Mouse (Mus musculus) hindbrain, embryonic 13.5 days (tissue): ENCODE measurements at regions not wholly inside any gene's neighbourhood (a gene's known extent, or its start where the extent isn't known, plus 50 kb on each side); places are given as distances from the start of the nearest gene placed in this dataset.

Experiments used
- ATAC-seq: fragments of 200-750 bp; cut with Nextera tagmentation; 2 replicates; pipeline ENCODE4 v1.8.0; 2017; ENCODE audit warnings: moderate TSS enrichment; ENCODE audit not compliant: low FRiP score
- H3K27ac ChIP-seq: fragments of 300-500 bp; sonication (generic); 2 replicates; pipeline ENCODE4 v1.5.1; 2015; ENCODE audit warnings: inconsistent platforms, mild to moderate bottlenecking, moderate library complexity
- H3K27me3 ChIP-seq: fragments of 300-500 bp; sonication (generic); 2 replicates; pipeline ENCODE4 v1.6.1; 2015; ENCODE audit warnings: mild to moderate bottlenecking, inconsistent platforms
- H3K36me3 ChIP-seq: fragments of 300-500 bp; sonication (generic); 2 replicates; pipeline ENCODE4 v1.6.1; 2015; ENCODE audit warnings: mild to moderate bottlenecking, inconsistent platforms
- H3K4me1 ChIP-seq: fragments of 300-500 bp; sonication (generic); replicated peaks from 2 replicates; pipeline ENCODE4 v1.6.1; 2015; ENCODE audit warnings: inconsistent platforms
- H3K4me2 ChIP-seq: fragments of 300-500 bp; sonication (generic); 2 replicates; pipeline ENCODE4 v1.6.1; 2015; ENCODE audit warnings: inconsistent platforms, mild to moderate bottlenecking, moderate library complexity
- H3K4me3 ChIP-seq: fragments of 300-500 bp; sonication (generic); 2 replicates; pipeline ENCODE4 v1.5.1; 2015; ENCODE audit warnings: mild to moderate bottlenecking, inconsistent platforms
- H3K9ac ChIP-seq: fragments of 300-500 bp; sonication (generic); 2 replicates; pipeline ENCODE4 v1.6.1; 2015; ENCODE audit warnings: mild to moderate bottlenecking, inconsistent platforms
- H3K9me3 ChIP-seq: fragments of 300-500 bp; sonication (generic); 2 replicates; pipeline ENCODE4 v1.6.1; 2016; ENCODE audit warnings: inconsistent platforms
- WGBS: fragments of 180-500 bp; shearing (Covaris S2); methylation state at CpG from one replicate; pipeline ENCODE4 v1.1.7; 2015; 5-methylcytosine and 5-hydroxymethylcytosine counted together

DNA sequence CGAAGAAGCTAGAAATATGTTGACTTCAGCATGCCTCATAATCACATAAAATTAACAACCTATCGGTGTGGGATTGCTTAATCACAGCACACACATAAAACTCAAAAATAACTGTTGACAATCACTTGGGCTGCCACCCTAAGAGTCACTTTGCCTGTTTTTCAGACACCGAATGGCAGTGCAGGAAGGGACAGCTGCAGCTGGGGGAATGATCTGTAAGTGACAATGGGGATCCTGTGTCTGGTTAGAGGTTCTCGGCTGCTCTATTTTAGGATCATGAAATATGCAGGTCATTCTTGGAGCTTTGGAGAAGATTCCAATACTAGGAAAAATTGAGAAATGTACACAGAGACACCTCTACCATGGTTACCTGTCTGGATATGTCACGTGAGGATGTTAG is 54.4 kb upstream of the Tcf12 start:
- no peaks in the 10 kb centered on the region for H3K36me3 ChIP-seq

DNA sequence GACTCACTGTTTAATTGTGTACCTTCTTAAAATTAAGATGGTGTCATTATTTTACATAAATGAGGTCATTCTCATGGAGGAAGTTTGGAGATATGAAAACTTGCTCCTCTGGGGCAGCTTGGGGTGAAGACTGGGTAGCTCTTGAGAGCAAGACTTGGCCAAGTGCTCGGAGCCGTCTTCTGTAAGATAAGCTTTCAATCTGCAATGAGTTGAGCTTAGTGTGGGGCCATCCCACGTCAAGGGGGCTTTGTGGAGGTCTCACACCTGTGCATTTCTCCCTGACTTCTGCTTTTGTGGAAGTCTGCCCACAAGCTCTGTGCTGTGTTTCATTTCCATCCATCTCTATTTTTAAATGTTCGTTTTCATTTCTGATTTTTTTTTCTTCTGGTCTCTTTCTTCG is 54.9 kb upstream of the Tcf12 start:
- no peak overlapping the region for H3K9ac ChIP-seq
- H3K36me3 ChIP-seq: no peaks in the 10 kb centered on the region
- H3K4me2 ChIP-seq: no peak overlapping the region
- H3K4me1 ChIP-seq: peaks cover 12% of the 10 kb centered on the region
- no peak overlapping the region for H3K4me3 ChIP-seq
- no peak for ATAC-seq
- no peaks in the 10 kb centered on the region for H3K9me3 ChIP-seq
- no peaks in the 10 kb centered on the region for H3K27me3 ChIP-seq
- 92% methylated on average over 5 of the region's 5 CpGs for WGBS
- H3K27ac ChIP-seq: no peak overlapping the region

More for the DNA sequence above, 54.4 kb upstream of the Tcf12 start:
- Histone ChIP-seq H3K9me3 (no peaks in the 10 kb centered on the region), H3K27me3 (no peaks in the 10 kb centered on the region), H3K4me1 (peaks cover 12% of the 10 kb centered on the region), H3K4me2 (no peak overlapping the region), H3K27ac (no peak overlapping the region), H3K4me3 (no peak overlapping the region), H3K9ac (no peak overlapping the region)
- no peak for ATAC-seq
- WGBS: 80% methylated on average over 5 of the region's 5 CpGs

GRCm38 (mm10) chr9:72169231-72169630 is 57.6 kb upstream of the Tcf12 start:
- Histone ChIP-seq H3K4me2 (peak overlapping the region; percentile 42), H3K9me3 (no peaks in the 10 kb centered on the region), H3K36me3 (no peaks in the 10 kb centered on the region), H3K9ac (no peak overlapping the region), H3K27me3 (no peaks in the 10 kb centered on the region), H3K4me3 (no peak overlapping the region), H3K4me1 (peaks cover 12% of the 10 kb centered on the region), H3K27ac (no peak overlapping the region)
- no peak for ATAC-seq
- 72% methylated on average over 5 of the region's 5 CpGs for WGBS

DNA sequence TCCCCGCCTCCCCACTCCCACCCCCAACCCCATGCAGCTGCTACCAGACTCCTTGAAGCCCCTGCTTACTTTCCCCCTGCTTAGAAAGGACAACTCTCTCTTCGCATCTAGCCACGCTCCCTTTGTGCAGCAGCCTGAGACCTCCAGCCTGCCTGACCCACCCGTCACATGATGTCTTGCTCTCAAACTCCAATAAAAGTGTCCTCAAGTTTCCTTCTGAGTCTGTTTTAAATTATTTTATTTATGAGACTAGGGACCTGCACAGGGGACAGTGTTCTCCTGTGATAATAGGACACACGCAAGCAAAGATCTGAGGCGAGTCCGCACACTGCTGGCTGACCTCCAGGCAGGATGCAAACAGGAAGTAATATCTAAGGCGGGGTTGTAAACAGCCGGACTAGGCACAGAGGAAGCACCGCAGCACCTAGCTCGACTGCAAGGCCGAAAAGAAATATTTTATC is 58.1 kb upstream of the Tcf12 start:
- peak; percentile 49; the same call in 1 of the 2 replicates for ATAC-seq
- 9% methylated on average over 12 of the region's 12 CpGs for WGBS

GRCm38 (mm10) chr9:72170235-72170634 is 58.6 kb upstream of the Tcf12 start:
- H3K9me3 ChIP-seq: no peaks in the 10 kb centered on the region
- no peaks in the 10 kb centered on the region for H3K36me3 ChIP-seq
- H3K27ac ChIP-seq: no peak overlapping the region
- H3K9ac ChIP-seq: peak overlapping the region; percentile 55; the same call in 1 of the 2 replicates
- H3K27me3 ChIP-seq: no peaks in the 10 kb centered on the region
- H3K4me1 ChIP-seq: peaks cover 12% of the 10 kb centered on the region
- peak overlapping the region; percentile 42 for H3K4me2 ChIP-seq
- ATAC-seq: no peak
- WGBS: 7% methylated on average over 9 of the region's 9 CpGs
- peak overlapping the region; percentile 22 for H3K4me3 ChIP-seq

More for the DNA sequence above, 58.1 kb upstream of the Tcf12 start:
- Histone ChIP-seq H3K9me3 (no peaks in the 10 kb centered on the region), H3K9ac (peak overlapping the region; percentile 55; the same call in 1 of the 2 replicates), H3K4me3 (peak overlapping the region; percentile 22), H3K27me3 (no peaks in the 10 kb centered on the region), H3K4me2 (peak overlapping the region; percentile 42), H3K27ac (no peak overlapping the region), H3K36me3 (no peaks in the 10 kb centered on the region), H3K4me1 (peaks cover 12% of the 10 kb centered on the region)

GRCm38 (mm10) chr9:72172331-72172730 is 60.7 kb upstream of the Tcf12 start:
- WGBS: 96% methylated on average over 1 of the region's 1 CpGs
- Histone ChIP-seq H3K4me2 (no peak overlapping the region), H3K9me3 (no peaks in the 10 kb centered on the region), H3K9ac (no peak overlapping the region), H3K36me3 (no peaks in the 10 kb centered on the region), H3K27me3 (no peaks in the 10 kb centered on the region), H3K4me3 (no peak overlapping the region), H3K4me1 (peaks cover 12% of the 10 kb centered on the region), H3K27ac (no peak overlapping the region)
- no peak for ATAC-seq

DNA sequence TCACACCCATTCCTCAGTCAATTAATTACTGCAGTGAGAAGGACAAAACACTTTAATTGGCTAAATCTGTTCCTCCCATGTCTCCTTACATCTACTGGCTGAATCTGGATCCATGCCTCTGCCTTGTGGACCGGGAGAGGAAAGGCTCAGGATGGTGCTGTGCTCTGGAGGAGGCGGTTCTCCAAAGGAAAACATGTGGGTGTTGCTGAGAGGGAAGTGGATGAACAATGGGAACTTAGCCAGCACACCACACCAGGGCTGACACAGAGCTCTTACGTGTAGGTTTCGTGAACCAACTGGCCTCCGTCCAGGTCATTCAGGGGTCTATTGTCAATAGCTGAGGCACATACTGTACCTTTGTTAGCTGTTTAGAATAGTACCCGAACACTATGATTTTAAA is 69.3 kb upstream of the Tcf12 start:
- Histone ChIP-seq H3K9ac (no peak overlapping the region), H3K4me2 (no peak overlapping the region), H3K36me3 (no peaks in the 10 kb centered on the region), H3K4me1 (no peaks in the 10 kb centered on the region), H3K4me3 (no peak overlapping the region), H3K27me3 (no peaks in the 10 kb centered on the region), H3K27ac (no peak overlapping the region), H3K9me3 (no peaks in the 10 kb centered on the region)
- 72% methylated on average over 6 of the region's 6 CpGs for WGBS
- no peak for ATAC-seq

GRCm38 (mm10) chr9:72183336-72183735 is 71.7 kb upstream of the Tcf12 start:
- ATAC-seq: no peak
- H3K36me3 ChIP-seq: no peaks in the 10 kb centered on the region
- no peaks in the 10 kb centered on the region for H3K4me1 ChIP-seq
- no peak overlapping the region for H3K4me2 ChIP-seq
- WGBS: 94% methylated on average over 10 of the region's 10 CpGs
- no peaks in the 10 kb centered on the region for H3K9me3 ChIP-seq
- H3K4me3 ChIP-seq: no peak overlapping the region
- H3K27ac ChIP-seq: no peak overlapping the region
- H3K9ac ChIP-seq: no peak overlapping the region
- no peaks in the 10 kb centered on the region for H3K27me3 ChIP-seq

DNA sequence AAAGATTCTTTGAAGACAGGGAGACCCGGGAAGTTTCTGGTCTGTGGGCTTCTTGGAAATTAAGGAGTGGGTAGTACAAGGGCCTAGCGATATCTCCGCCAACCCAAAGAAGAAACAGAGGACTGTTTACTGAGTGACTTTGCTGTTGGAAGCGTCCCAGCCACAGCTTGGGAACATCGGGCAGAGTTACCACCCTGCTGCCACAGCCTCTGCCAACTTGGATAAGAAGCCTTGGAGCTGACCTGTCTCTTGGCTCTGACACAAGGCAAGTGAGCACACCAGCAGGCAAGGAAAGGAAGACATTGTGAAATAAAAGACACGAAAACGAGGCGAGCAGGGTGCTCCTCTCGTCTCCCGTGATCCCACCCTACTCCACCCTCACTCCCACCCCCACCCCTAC is 72.3 kb upstream of the Tcf12 start:
- Histone ChIP-seq H3K9ac (no peak overlapping the region), H3K27me3 (no peaks in the 10 kb centered on the region), H3K4me2 (no peak overlapping the region), H3K4me3 (no peak overlapping the region), H3K9me3 (no peaks in the 10 kb centered on the region), H3K27ac (no peak overlapping the region), H3K36me3 (no peaks in the 10 kb centered on the region), H3K4me1 (no peaks in the 10 kb centered on the region)
- 84% methylated on average over 10 of the region's 10 CpGs for WGBS
- ATAC-seq: no peak

GRCm38 (mm10) chr9:72189867-72190266 is 78.2 kb upstream of the Tcf12 start:
- Histone ChIP-seq H3K4me1 (peaks cover 3% of the 10 kb centered on the region; the same call in 1 of the 2 replicates), H3K27ac (no peak overlapping the region)
- no peak for ATAC-seq

DNA sequence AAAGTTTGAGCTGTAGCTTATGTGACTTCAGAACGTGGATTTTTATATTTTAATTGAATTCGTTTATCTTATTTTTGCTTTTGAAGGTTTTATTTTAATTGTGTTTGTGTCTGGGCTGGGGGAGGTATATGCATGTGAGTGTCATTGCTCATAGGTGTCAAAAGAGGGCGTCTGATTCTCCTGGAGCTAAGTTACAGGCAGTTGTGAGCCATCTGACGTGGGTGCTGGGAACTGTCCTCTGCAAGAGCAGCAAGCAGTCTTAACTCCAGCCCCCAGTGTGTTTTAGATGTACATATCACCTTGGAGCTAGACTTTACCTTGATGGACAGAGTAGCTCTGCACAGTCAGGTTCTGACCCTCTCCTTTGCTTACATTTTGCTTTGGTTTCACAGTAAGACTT is 79.0 kb upstream of the Tcf12 start:
- ATAC-seq: no peak
- 86% methylated on average over 4 of the region's 4 CpGs for WGBS

More at GRCm38 (mm10) chr9:72189867-72190266, 78.2 kb upstream of the Tcf12 start:
- Histone ChIP-seq H3K4me2 (no peak overlapping the region), H3K9ac (no peak overlapping the region), H3K36me3 (no peaks in the 10 kb centered on the region), H3K9me3 (no peaks in the 10 kb centered on the region), H3K27me3 (no peaks in the 10 kb centered on the region), H3K4me3 (no peak overlapping the region)
- 78% methylated on average over 7 of the region's 7 CpGs for WGBS

DNA sequence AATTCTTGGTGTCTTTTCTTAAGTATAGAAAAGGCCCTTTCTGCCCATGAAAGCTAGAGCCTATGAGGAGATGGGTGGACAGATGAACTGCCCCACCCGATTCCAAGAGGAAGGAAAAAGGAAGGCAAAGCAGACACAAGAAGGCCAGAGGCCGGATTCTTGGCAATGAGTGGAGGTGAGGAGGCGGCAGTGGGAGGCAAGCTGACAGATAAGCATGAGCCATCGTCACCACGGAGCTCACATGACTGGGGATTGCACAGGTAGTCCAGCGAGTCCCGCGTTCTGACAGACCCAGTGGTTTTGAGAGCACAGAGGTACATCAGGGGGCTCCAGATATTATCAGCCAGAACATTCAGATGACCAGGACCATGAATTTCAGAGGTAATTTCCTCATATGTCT is 79.4 kb upstream of the Tcf12 start:
- no peaks in the 10 kb centered on the region for H3K27me3 ChIP-seq
- no peaks in the 10 kb centered on the region for H3K36me3 ChIP-seq
- no peak overlapping the region for H3K27ac ChIP-seq
- no peak overlapping the region for H3K9ac ChIP-seq
- 96% methylated on average over 8 of the region's 8 CpGs for WGBS
- no peak for ATAC-seq
- no peak overlapping the region for H3K4me2 ChIP-seq
- H3K4me3 ChIP-seq: no peak overlapping the region
- peaks cover 3% of the 10 kb centered on the region; the same call in 1 of the 2 replicates for H3K4me1 ChIP-seq
- H3K9me3 ChIP-seq: no peaks in the 10 kb centered on the region

More for the DNA sequence above, 79.0 kb upstream of the Tcf12 start:
- Histone ChIP-seq H3K4me1 (peaks cover 3% of the 10 kb centered on the region; the same call in 1 of the 2 replicates), H3K27ac (no peak overlapping the region), H3K4me2 (no peak overlapping the region), H3K27me3 (no peaks in the 10 kb centered on the region), H3K9ac (no peak overlapping the region), H3K9me3 (no peaks in the 10 kb centered on the region), H3K36me3 (no peaks in the 10 kb centered on the region), H3K4me3 (no peak overlapping the region)

DNA sequence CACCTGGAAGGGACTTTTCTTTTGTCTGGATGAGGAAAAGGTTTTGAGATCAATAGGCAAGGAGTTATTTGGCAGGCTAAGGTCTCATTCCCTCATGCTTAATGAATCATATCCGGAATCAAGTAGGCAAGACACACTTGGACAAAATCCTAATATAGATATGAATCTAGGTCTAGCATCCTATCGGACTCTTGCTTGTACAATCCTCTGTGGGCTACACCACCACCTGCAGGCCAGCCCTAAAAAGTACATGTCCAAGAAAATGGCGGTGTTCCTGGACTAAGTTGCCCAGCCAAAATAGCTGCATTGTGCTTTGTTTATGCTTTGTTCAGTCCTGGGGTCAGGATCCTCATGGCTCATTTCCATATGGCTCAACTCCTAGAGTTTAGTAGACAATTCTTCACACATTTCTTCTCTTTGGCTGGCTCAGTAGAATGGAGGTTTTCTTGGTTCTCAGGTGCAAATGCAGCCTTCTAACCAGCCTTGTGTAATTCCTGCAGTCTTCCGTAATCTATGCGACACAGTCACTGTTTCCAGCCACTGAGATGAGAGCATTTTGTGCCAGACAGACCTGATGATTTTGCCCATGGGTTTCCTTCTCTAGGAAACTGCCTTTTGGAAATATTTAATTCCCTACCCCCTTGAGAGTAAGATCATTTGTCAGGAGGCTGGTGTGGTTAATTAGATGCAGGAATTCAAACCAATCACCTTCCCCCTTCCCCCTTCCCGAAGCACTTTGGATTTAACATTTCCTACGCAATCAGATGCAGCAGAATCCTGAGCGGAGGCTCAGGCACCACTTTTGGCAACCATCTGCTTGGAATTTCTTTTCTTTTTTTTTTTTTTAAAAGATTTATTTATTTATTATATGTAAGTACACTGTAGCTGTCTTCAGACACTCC is 80.6 kb upstream of the Tcf12 start:
- ATAC-seq: no peak
- Histone ChIP-seq H3K9ac (no peak overlapping the region), H3K4me2 (no peak overlapping the region), H3K4me3 (no peak overlapping the region), H3K27me3 (no peaks in the 10 kb centered on the region), H3K27ac (no peak overlapping the region), H3K9me3 (no peaks in the 10 kb centered on the region), H3K36me3 (no peaks in the 10 kb centered on the region), H3K4me1 (peaks cover 3% of the 10 kb centered on the region; the same call in 1 of the 2 replicates)
- WGBS: 38% methylated on average over 8 of the region's 8 CpGs
